Mouse (Mus musculus): Measurements from ENCODE around the gene Gpd1l. TPM values are rescaled to one million over a fixed set of nuclear protein-coding genes. Genes with fewer than 3 reads are reported as not detected.

Gene Gpd1l
- total RNA-seq, 1 experiment: 14.2 TPM

DNA sequence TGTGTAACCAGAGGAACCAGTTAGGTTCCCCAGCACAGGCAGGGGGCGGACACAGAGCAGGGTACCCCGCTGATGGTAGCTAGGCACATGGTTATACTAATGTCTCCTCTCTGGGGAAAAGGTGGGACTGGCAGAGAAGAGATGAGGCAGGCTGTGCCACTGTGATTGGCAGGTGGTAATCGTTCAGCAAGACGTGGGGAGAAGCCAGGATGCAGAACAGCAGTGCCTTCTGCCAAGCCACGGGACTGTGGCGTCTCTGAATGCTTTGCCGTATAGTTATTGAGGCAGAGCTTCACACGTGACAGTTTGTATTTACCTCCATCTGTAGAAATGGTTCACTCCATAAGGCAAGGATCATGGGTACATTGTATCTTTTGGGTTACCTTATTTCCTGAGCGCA is 79.1 kb downstream of the Gpd1l start:
- H3K9ac ChIP-seq (ENCODE audit: insufficient read depth, low read depth, low read length, poor library complexity, severe bottlenecking): no peak overlapping the region
- no peak for DNase-seq (ENCODE audit: low read depth, low spot score)
- TF ChIP-seq ZC3H11A (IDR thresholded peaks at IDR 0.05; ENCODE audit: borderline replicate concordance, low read depth, low read length) (no peak), CHD2 (IDR thresholded peaks at IDR 0.05; ENCODE audit: low read depth, low read length) (no peak), HCFC1 (IDR thresholded peaks at IDR 0.05; ENCODE audit: borderline replicate concordance, insufficient read depth, low read length) (no peak), MAFK (IDR thresholded peaks at IDR 0.05; ENCODE audit: insufficient read depth, low read depth, low read length) (no peak), ZNF384 (IDR thresholded peaks at IDR 0.05; ENCODE audit: low read depth, low read length) (no peak)
- H3K27ac ChIP-seq (ENCODE audit: insufficient read depth, low read depth, low read length, poor library complexity, severe bottlenecking): no peak overlapping the region
- H3K4me1 ChIP-seq (ENCODE audit: control insufficient read depth in 2 of 2, insufficient read depth in 2 of 2, low read length in 2 of 2, poor library complexity in 1 of 2): peaks cover 0 to 13% of the 10 kb centered on the region in 2 experiments; a peak in 1 of 4 replicates
- in situ Hi-C loops (cut with MboI; ENCODE audit: low sequenced_read_pairs in 2 of 2, unreplicated experiment in 2 of 2): no loop called here
- no peak overlapping the region for H3K4me3 ChIP-seq (ENCODE audit: insufficient read depth in 1 of 2, low read depth in 1 of 2, low read length in 2 of 2, poor library complexity in 1 of 2, severe bottlenecking in 1 of 2)
- no peaks in the 10 kb centered on the region for H3K9me3 ChIP-seq (ENCODE audit: control insufficient read depth, insufficient read depth, low read depth, low read length)
- no peaks in the 10 kb centered on the region for H3K36me3 ChIP-seq (ENCODE audit: control insufficient read depth, insufficient read depth, low read length, poor library complexity, severe bottlenecking)

GRCm38 (mm10) chr9:114853336-114853735 is 80.5 kb downstream of the Gpd1l start:
- peak overlapping the region; percentile 49; the same call in 1 of the 2 replicates for H3K9ac ChIP-seq (ENCODE audit: insufficient read depth, low read depth, low read length, poor library complexity, severe bottlenecking)
- no peak for DNase-seq (ENCODE audit: low read depth, low spot score)
- no peaks in the 10 kb centered on the region for H3K36me3 ChIP-seq (ENCODE audit: control insufficient read depth, insufficient read depth, low read length, poor library complexity, severe bottlenecking)
- H3K4me3 ChIP-seq (ENCODE audit: insufficient read depth in 1 of 2, low read depth in 1 of 2, low read length in 2 of 2, poor library complexity in 1 of 2, severe bottlenecking in 1 of 2): peak overlapping the region; percentile 49 to 62
- H3K9me3 ChIP-seq (ENCODE audit: control insufficient read depth, insufficient read depth, low read depth, low read length): no peaks in the 10 kb centered on the region
- H3K27ac ChIP-seq (ENCODE audit: insufficient read depth, low read depth, low read length, poor library complexity, severe bottlenecking): no peak overlapping the region; the same call in 1 of the 2 replicates
- in situ Hi-C loops (cut with MboI; ENCODE audit: low sequenced_read_pairs in 2 of 2, unreplicated experiment in 2 of 2): no loop called here
- TF ChIP-seq ZC3H11A (IDR thresholded peaks at IDR 0.05; ENCODE audit: borderline replicate concordance, low read depth, low read length) (no peak), HCFC1 (IDR thresholded peaks at IDR 0.05; ENCODE audit: borderline replicate concordance, insufficient read depth, low read length) (no peak), CHD2 (IDR thresholded peaks at IDR 0.05; ENCODE audit: low read depth, low read length) (no peak), MAFK (IDR thresholded peaks at IDR 0.05; ENCODE audit: insufficient read depth, low read depth, low read length) (no peak)
- peaks cover 0 to 14% of the 10 kb centered on the region in 2 experiments; a peak in 1 of 4 replicates for H3K4me1 ChIP-seq (ENCODE audit: control insufficient read depth in 2 of 2, insufficient read depth in 2 of 2, low read length in 2 of 2, poor library complexity in 1 of 2)

GRCm38 (mm10) chr9:114851419-114852190 is 82.2 kb downstream of the Gpd1l start:
- Histone ChIP-seq H3K27ac (ENCODE audit: insufficient read depth, low read depth, low read length, poor library complexity, severe bottlenecking) (no peak overlapping the region), H3K36me3 (ENCODE audit: control insufficient read depth, insufficient read depth, low read length, poor library complexity, severe bottlenecking) (no peaks in the 10 kb centered on the region), H3K9me3 (ENCODE audit: control insufficient read depth, insufficient read depth, low read depth, low read length) (no peaks in the 10 kb centered on the region), H3K9ac (ENCODE audit: insufficient read depth, low read depth, low read length, poor library complexity, severe bottlenecking) (no peak overlapping the region), H3K4me1 (ENCODE audit: control insufficient read depth in 2 of 2, insufficient read depth in 2 of 2, low read length in 2 of 2, poor library complexity in 1 of 2) (peaks cover 0 to 14% of the 10 kb centered on the region in 2 experiments; a peak in 1 of 4 replicates), H3K4me3 (ENCODE audit: insufficient read depth in 1 of 2, low read depth in 1 of 2, low read length in 2 of 2, poor library complexity in 1 of 2, severe bottlenecking in 1 of 2) (no peak overlapping the region)
- in situ Hi-C loops (cut with MboI; ENCODE audit: low sequenced_read_pairs in 2 of 2, unreplicated experiment in 2 of 2): no loop called here
- DNase-seq (ENCODE audit: low read depth, low spot score): no peak
- TF ChIP-seq MAFK (IDR thresholded peaks at IDR 0.05; ENCODE audit: insufficient read depth, low read depth, low read length) (no peak), HCFC1 (IDR thresholded peaks at IDR 0.05; ENCODE audit: borderline replicate concordance, insufficient read depth, low read length) (no peak), ZNF384 (IDR thresholded peaks at IDR 0.05; ENCODE audit: low read depth, low read length) (no peak), CHD2 (IDR thresholded peaks at IDR 0.05; ENCODE audit: low read depth, low read length) (no peak), ZC3H11A (IDR thresholded peaks at IDR 0.05; ENCODE audit: borderline replicate concordance, low read depth, low read length) (no peak)

Other genes starting within 250 kb of the Gpd1l start
- 50.8 and 63.8 TPM in 2 replicates for gene Dync1li1, start 245.2 kb downstream of the Gpd1l start, total RNA-seq (2012; rRNA removed)
- 74.4 and 118 TPM in 2 replicates for gene Cmtm6, start 202.9 kb downstream of the Gpd1l start, total RNA-seq (2012; rRNA removed)
- gene Cmtm7, start 152.1 kb downstream of the Gpd1l start, total RNA-seq (2012; rRNA removed): 75.1 and 96.9 TPM in 2 replicates
- 1.8 and 2.2 TPM in 2 replicates for gene Cmtm8, start 89.8 kb downstream of the Gpd1l start, total RNA-seq (2012; rRNA removed)
- gene Osbpl10, start 44.6 kb upstream of the Gpd1l start, total RNA-seq (2012; rRNA removed): 15.2 and 18.4 TPM in 2 replicates
- 171 and 181 TPM in 2 replicates for gene Rps27rt, start 48.8 kb upstream of the Gpd1l start, total RNA-seq (2012; rRNA removed)